Mouse (Mus musculus): ENCODE results near the gene Hck. TPM values are rescaled to one million over a fixed set of nuclear protein-coding genes. Genes with fewer than 3 reads are reported as not detected.

The Hck gene
- 10.2 and 11.8 TPM in 2 replicates for polyA plus RNA-seq (2015; fragmentation: Nextera tagmentation; extraction: Ambion mirVana)

GRCm38 (mm10) chr2:153108313-153109264, at the start of gene Hck:
TSS of gene Hck (plus strand) at chr2:153108468.
- Histone ChIP-seq H3K4me1 (peaks cover 20% of the 10 kb centered on the region), H3K4me2 (replicated peaks) (peak within 1 kb of the TSS; percentile 72), H3K36me3 (no peaks in the 10 kb centered on the region), H3K4me3 (replicated peaks) (peak within 1 kb of the TSS; percentile 43), H3K9ac (no peak within 1 kb of the TSS), H3K27me3 (peaks cover 52% of the 10 kb centered on the region), H3K27ac (replicated peaks) (no peak within 1 kb of the TSS), H3K9me3 (replicated peaks) (no peaks in the 10 kb centered on the region)
- WGBS: 4% methylated on average over 52 of the region's 52 CpGs
- 0 out of 2 replicates have a peak, but pooled peaks have one; percentile 61 for ATAC-seq (ENCODE audit: insufficient number of reproducible peaks, low FRiP score, low TSS enrichment, low read depth)

DNA sequence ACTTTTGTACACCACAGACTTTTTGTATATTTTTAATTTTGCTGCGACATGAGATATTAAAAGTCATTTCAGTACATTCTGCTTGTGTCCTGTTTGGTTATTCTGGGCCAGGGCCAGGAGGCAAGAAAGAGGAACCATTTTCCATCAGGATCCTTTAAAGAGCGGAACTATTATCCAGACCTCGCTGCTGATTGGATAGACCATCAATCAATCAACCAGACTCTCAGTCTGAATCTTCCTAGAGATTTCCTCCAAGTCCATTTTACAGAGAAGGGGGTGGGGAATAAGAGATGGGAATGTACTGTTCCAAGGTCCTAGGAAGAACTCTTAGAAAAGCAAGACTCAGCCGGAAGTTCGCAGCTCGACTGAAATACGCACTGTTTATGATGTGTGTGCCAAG, 48.1 kb upstream of the Hck start:
- H3K4me1 ChIP-seq: no peaks in the 10 kb centered on the region
- no peak overlapping the region for H3K4me2 ChIP-seq (replicated peaks)
- no peak for ATAC-seq (ENCODE audit: insufficient number of reproducible peaks, low FRiP score, low TSS enrichment, low read depth)
- H3K27ac ChIP-seq (replicated peaks): no peak overlapping the region
- no peak overlapping the region for H3K4me3 ChIP-seq (replicated peaks)
- 83% methylated on average over 7 of the region's 7 CpGs for WGBS
- H3K9me3 ChIP-seq (replicated peaks): no peaks in the 10 kb centered on the region
- H3K9ac ChIP-seq: no peak overlapping the region
- H3K27me3 ChIP-seq: 0 out of 2 replicates have a peak, but pooled peaks cover 6% of the 10 kb centered on the region
- no peaks in the 10 kb centered on the region for H3K36me3 ChIP-seq

GRCm38 (mm10) chr2:153063394-153063793, 44.9 kb upstream of the Hck start:
- no peak for ATAC-seq (ENCODE audit: insufficient number of reproducible peaks, low FRiP score, low TSS enrichment, low read depth)
- Histone ChIP-seq H3K9me3 (replicated peaks) (no peaks in the 10 kb centered on the region), H3K36me3 (no peaks in the 10 kb centered on the region), H3K4me2 (replicated peaks) (no peak overlapping the region), H3K4me1 (no peaks in the 10 kb centered on the region), H3K27me3 (peaks cover 26% of the 10 kb centered on the region), H3K4me3 (replicated peaks) (no peak overlapping the region), H3K27ac (replicated peaks) (no peak overlapping the region), H3K9ac (no peak overlapping the region)
- 37% methylated on average over 3 of the region's 3 CpGs for WGBS

GRCm38 (mm10) chr2:153064190-153064970, 43.9 kb upstream of the Hck start:
- no peaks in the 10 kb centered on the region for H3K4me1 ChIP-seq
- no peak for ATAC-seq (ENCODE audit: insufficient number of reproducible peaks, low FRiP score, low TSS enrichment, low read depth)
- no peaks in the 10 kb centered on the region for H3K9me3 ChIP-seq (replicated peaks)
- no peak overlapping the region for H3K4me3 ChIP-seq (replicated peaks)
- no peak overlapping the region for H3K27ac ChIP-seq (replicated peaks)
- H3K4me2 ChIP-seq (replicated peaks): no peak overlapping the region
- WGBS: 56% methylated on average over 9 of the region's 9 CpGs
- peaks cover 34% of the 10 kb centered on the region for H3K27me3 ChIP-seq
- H3K9ac ChIP-seq: no peak overlapping the region
- H3K36me3 ChIP-seq: no peaks in the 10 kb centered on the region

DNA sequence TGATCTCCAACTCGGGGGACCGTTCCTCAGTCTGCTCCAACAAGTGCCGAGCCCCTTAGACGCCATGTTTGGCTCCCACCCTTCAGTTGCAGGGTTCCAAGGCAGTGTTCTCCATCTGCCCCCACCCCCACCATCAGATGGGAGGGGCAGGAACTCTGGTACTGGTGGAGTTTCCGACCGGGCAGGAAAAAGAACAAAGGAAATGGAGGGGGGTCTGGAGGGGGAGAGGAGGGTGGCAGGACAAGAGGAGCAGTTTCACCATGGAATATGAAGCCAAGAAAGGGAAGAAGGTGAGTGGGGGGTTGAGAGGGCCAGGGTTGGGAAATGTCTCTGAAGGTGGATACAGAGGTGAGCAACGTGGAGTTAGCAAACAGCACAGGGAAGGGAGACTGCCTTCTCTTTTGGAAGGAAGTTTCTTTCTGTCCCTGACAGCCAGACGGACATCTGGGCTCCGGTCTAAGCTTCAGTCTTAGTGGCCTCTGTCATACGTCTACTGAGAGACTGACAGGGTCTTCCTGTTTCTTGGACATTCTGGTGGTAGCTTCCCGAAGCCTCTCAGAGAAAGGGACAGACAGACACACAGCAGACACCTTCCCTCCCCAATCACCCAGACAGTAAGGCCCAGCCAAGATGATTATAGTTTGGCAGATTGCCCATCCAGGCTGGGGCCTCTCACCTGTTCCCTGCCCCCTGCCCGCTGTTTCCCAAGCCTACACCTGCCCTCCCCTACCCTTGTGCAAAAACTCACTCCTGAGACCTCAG, 42.3 kb upstream of the Hck start, which contains the start of gene Ccm2l:
Gene Ccm2l, plus strand, starts transcription at position 209 of the 762 bp plus-strand sequence.
- Histone ChIP-seq H3K27ac (replicated peaks) (no peak within 1 kb of the TSS; the same call in 1 of the 2 replicates), H3K4me3 (replicated peaks) (no peak within 1 kb of the TSS), H3K27me3 (peaks cover 49% of the 10 kb centered on the region), H3K9ac (no peak within 1 kb of the TSS), H3K4me1 (no peaks in the 10 kb centered on the region), H3K4me2 (replicated peaks) (no peak within 1 kb of the TSS), H3K9me3 (replicated peaks) (no peaks in the 10 kb centered on the region), H3K36me3 (no peaks in the 10 kb centered on the region)
- 40% methylated on average over 12 of the region's 12 CpGs for WGBS
- ATAC-seq (ENCODE audit: insufficient number of reproducible peaks, low FRiP score, low TSS enrichment, low read depth): no peak

DNA sequence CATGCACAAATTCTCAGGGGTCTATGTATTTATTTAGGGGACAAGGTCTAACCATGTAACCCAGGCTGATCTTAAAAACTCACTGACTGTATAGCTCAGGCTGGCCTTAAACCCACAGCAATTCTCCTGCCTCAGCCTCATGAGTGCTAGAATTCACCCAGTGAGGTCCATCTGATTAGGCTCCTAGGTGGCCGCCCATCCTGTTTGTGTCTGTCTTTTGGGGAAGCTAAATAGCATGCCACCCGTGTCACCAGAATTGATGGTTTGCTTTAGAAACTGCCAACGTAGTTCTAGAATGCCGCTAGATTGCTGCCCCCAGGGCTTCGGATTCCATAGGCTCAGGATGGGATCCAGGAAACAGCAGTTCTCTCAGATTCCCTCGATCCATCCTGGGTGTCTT, 41.3 kb upstream of the Hck start:
- WGBS: 29% methylated on average over 6 of the region's 6 CpGs
- Histone ChIP-seq H3K4me1 (peaks cover 7% of the 10 kb centered on the region), H3K9ac (no peak overlapping the region), H3K4me3 (replicated peaks) (no peak overlapping the region), H3K36me3 (no peaks in the 10 kb centered on the region), H3K4me2 (replicated peaks) (no peak overlapping the region), H3K9me3 (replicated peaks) (no peaks in the 10 kb centered on the region), H3K27me3 (peaks cover 60% of the 10 kb centered on the region), H3K27ac (replicated peaks) (no peak overlapping the region)
- no peak for ATAC-seq (ENCODE audit: insufficient number of reproducible peaks, low FRiP score, low TSS enrichment, low read depth)

DNA sequence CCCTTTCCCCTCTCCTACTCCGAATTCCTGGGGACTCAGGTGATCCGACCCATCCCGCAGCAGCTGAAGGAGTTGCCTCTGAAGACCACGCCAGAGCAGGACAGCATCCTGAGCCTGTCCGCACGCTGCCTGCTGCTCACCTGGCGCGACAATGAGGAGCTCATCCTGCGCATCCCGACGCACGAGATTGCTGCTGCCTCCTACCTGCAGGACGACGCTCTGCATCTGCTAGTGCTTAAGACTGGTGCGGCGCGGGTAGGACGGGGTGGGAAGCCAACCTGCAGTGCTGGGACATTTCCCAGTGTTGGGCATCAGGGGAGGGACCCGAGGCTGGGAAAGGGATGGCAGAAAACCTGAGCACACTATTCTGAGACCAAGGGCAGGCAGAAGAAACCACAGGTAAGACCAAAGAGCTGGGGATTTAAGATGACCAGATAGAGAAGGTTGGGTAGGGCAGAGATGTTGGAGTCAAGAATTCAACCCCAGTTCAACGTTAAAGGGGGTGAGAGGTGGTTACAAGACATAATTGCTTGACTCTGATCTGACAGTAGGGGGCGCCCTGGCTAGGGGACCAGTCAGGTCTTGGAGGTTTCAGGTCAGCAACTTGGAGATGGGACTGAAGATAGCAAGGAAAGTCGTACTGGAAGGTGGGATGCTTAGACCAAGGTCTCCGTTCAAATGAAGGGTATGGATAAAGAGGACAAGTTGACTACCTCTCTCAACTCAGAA, 37.3 kb upstream of the Hck start:
- no peaks in the 10 kb centered on the region for H3K36me3 ChIP-seq

DNA sequence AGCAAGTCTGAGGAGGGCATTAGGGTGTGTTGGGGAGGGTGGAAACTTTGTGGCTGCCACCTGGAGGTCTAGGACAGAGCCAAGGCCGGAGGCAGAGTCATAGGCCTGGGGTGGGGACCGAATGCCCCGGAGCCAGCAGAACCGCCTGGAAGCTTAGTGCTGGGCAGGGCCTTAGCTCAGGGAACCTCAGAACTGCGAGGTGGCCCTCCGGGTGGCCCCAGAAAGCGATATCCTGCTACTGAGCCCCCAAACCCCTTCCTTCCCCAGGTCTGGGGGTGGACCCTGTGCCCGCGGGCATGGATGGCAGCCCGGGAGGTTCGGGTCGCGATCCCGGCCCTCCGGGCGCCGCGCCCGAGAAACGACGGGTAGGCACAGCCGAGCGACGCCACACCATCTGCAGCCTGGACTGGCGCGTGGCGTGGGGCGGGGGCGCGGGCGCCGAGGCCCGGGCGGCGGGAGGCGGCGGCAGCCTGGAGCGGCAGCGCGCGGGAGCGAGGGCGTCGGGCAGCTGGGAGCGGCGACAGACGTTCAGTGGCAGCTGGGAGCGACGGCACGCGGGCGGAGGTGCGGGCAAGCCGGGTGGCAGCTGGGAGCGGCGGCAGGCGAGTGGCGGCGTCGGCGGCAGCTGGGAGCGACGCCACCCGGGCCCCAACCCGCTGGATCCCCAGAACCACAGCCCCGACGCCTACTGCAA, 36.6 kb upstream of the Hck start:
- H3K36me3 ChIP-seq: no peaks in the 10 kb centered on the region
- peaks cover 11% of the 10 kb centered on the region for H3K4me1 ChIP-seq
- peaks cover 79% of the 10 kb centered on the region for H3K27me3 ChIP-seq
- peak; percentile 40; the same call in 1 of the 2 replicates for ATAC-seq (ENCODE audit: insufficient number of reproducible peaks, low FRiP score, low TSS enrichment, low read depth)
- H3K9me3 ChIP-seq (replicated peaks): no peaks in the 10 kb centered on the region
- peak overlapping the region; percentile 60 for H3K4me2 ChIP-seq (replicated peaks)
- H3K27ac ChIP-seq (replicated peaks): no peak overlapping the region
- H3K4me3 ChIP-seq (replicated peaks): peak overlapping the region; percentile 39
- 6% methylated on average over 67 of the region's 67 CpGs for WGBS
- no peak overlapping the region for H3K9ac ChIP-seq

More for the DNA sequence above, 37.3 kb upstream of the Hck start:
- peaks cover 11% of the 10 kb centered on the region for H3K4me1 ChIP-seq
- H3K4me3 ChIP-seq (replicated peaks): 0 out of 2 replicates have a peak overlapping the region, but pooled peaks have one; percentile 39
- no peak overlapping the region for H3K9ac ChIP-seq
- no peak overlapping the region for H3K27ac ChIP-seq (replicated peaks)
- H3K9me3 ChIP-seq (replicated peaks): no peaks in the 10 kb centered on the region
- no peak for ATAC-seq (ENCODE audit: insufficient number of reproducible peaks, low FRiP score, low TSS enrichment, low read depth)
- peaks cover 83% of the 10 kb centered on the region for H3K27me3 ChIP-seq
- 12% methylated on average over 23 of the region's 23 CpGs for WGBS
- peak overlapping the region; percentile 60; the same call in 1 of the 2 replicates for H3K4me2 ChIP-seq (replicated peaks)

- WGBS: 82% methylated on average over 10 of the region's 10 CpGs
- no peak overlapping the region for H3K4me2 ChIP-seq (replicated peaks)
- H3K27me3 ChIP-seq: peaks cover 59% of the 10 kb centered on the region
- ATAC-seq (ENCODE audit: insufficient number of reproducible peaks, low FRiP score, low TSS enrichment, low read depth): no peak
- no peak overlapping the region for H3K9ac ChIP-seq
- no peak overlapping the region for H3K27ac ChIP-seq (replicated peaks)
- H3K4me1 ChIP-seq: peaks cover 11% of the 10 kb centered on the region
- H3K4me3 ChIP-seq (replicated peaks): no peak overlapping the region
- no peaks in the 10 kb centered on the region for H3K36me3 ChIP-seq
- H3K9me3 ChIP-seq (replicated peaks): no peaks in the 10 kb centered on the region
Observed at GRCm38 (mm10) chr2:153074651-153075050, 33.6 kb upstream of the Hck start.

DNA sequence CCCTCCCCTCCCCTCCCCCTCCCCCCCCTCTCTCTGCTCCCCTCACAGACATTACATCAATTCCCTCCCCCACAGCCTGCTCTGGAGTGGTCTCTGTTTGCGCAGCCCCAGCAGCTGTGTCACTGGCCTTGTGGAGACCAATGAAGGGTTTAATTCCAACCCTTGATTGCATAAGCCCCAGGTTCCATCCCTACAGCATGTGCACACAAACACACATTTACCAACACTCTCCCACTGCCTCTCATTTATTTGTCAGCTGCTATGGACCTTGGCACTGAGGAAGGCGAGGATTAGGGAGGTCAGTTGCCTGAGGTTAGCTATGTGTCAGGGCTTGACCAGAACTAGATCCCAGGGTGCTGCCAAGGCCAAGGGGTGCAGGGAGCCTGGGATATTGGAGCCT, 32.3 kb upstream of the Hck start:
- Histone ChIP-seq H3K4me2 (replicated peaks) (no peak overlapping the region), H3K4me1 (peaks cover 11% of the 10 kb centered on the region), H3K9ac (no peak overlapping the region), H3K27ac (replicated peaks) (no peak overlapping the region), H3K27me3 (peaks cover 46% of the 10 kb centered on the region), H3K4me3 (replicated peaks) (no peak overlapping the region), H3K9me3 (replicated peaks) (no peaks in the 10 kb centered on the region), H3K36me3 (no peaks in the 10 kb centered on the region)
- ATAC-seq (ENCODE audit: insufficient number of reproducible peaks, low FRiP score, low TSS enrichment, low read depth): no peak
- WGBS: 57% methylated on average over 2 of the region's 2 CpGs
